11 mouse cellular contexts compared by ENCODE assay signal in genomic region chr5:72845928-72846630, GRCm38 (mm10). TPM values are rescaled to one million over a fixed set of nuclear protein-coding genes. Genes with fewer than 3 reads are reported as not detected.
DNase-seq lines count a peak whose midpoint lies in the region; ATAC-seq and TF ChIP-seq lines count a peak whose summit lies in the region.
"Had no signal": no experiment of that assay in that cellular context is flagged by ENCODE, and none has a peak within 500 bp of the region (broad histone marks: within the 10 kb centered on the region; RNA-seq: fewer than 3 reads in every experiment).

No protein-coding gene starts in this region.

- ATAC-seq in forebrain, embryonic 15.5 days (replicated peaks): peak; percentile 92
- no peak for ATAC-seq in midbrain, embryonic 11.5 days (ENCODE audit: low FRiP score)
- no peak; the same call in 1 of the 2 replicates for ATAC-seq in midbrain, embryonic 15.5 days (replicated peaks)
- ATAC-seq in heart, embryonic 14.5 days (ENCODE audit: insufficient number of reproducible peaks, insufficient read depth, low FRiP score, low read depth): peak; percentile 70
- ATAC-seq in midbrain, postnatal 0 days (ENCODE audit: low FRiP score): peak; percentile 73; the same call in 1 of the 2 replicates

- H3K9me3 ChIP-seq in forebrain, embryonic 15.5 days: no peaks in the 10 kb centered on the region
- H3K9me3 ChIP-seq in forebrain, embryonic 10.5 days: peaks cover under 1% of the 10 kb centered on the region; the same call in 1 of the 2 replicates
- H3K9me3 ChIP-seq in midbrain, embryonic 11.5 days (ENCODE audit: control insufficient read depth, low read length): no peaks in the 10 kb centered on the region
- no peaks in the 10 kb centered on the region for H3K9me3 ChIP-seq in midbrain, embryonic 15.5 days
- H3K9me3 ChIP-seq in heart, embryonic 14.5 days (ENCODE audit: control insufficient read depth, low read length): 0 out of 2 replicates have a peak, but pooled peaks cover under 1% of the 10 kb centered on the region
- no peaks in the 10 kb centered on the region for H3K9me3 ChIP-seq in midbrain, postnatal 0 days (ENCODE audit: low read length)
- H3K9me3 ChIP-seq: stomach, embryonic 15.5 days had no signal

- DNase-seq in forebrain, embryonic 10.5 days (ENCODE audit: extremely low spot score, low spot score): no peak
- peak; percentile 80 for DNase-seq in midbrain, embryonic 11.5 days (ENCODE audit: low spot score, missing footprints)
- peak; percentile 80 for DNase-seq in midbrain, postnatal 0 days (ENCODE audit: low spot score)
- DNase-seq in adrenal gland, postnatal 14 days: no peak
- DNase-seq in adrenal gland, adult 18-20 months (ENCODE audit: low spot score in 2 of 2): no peak

- TF ChIP-seq CTCF in midbrain, postnatal 0 days (IDR thresholded peaks at IDR 0.05): no peak

- no peak overlapping the region for H3K4me2 ChIP-seq in forebrain, embryonic 15.5 days (replicated peaks)
- no peak overlapping the region for H3K4me2 ChIP-seq in midbrain, embryonic 11.5 days
- H3K4me2 ChIP-seq in midbrain, embryonic 15.5 days: no peak overlapping the region
- peak overlapping the region; percentile 32 for H3K4me2 ChIP-seq in heart, embryonic 14.5 days (ENCODE audit: low read length)
- no peak overlapping the region for H3K4me2 ChIP-seq in midbrain, postnatal 0 days (ENCODE audit: low read depth, low read length, poor library complexity, severe bottlenecking)
- H3K4me2 ChIP-seq: stomach, embryonic 15.5 days had no signal

- H3K9ac ChIP-seq in forebrain, embryonic 15.5 days (replicated peaks): no peak overlapping the region
- H3K9ac ChIP-seq in midbrain, embryonic 11.5 days (ENCODE audit: low read length): no peak overlapping the region
- no peak overlapping the region for H3K9ac ChIP-seq in midbrain, embryonic 15.5 days
- H3K9ac ChIP-seq in heart, embryonic 14.5 days (ENCODE audit: low read length): no peak overlapping the region
- no peak overlapping the region for H3K9ac ChIP-seq in midbrain, postnatal 0 days (replicated peaks; ENCODE audit: low read length, poor library complexity, severe bottlenecking)
- H3K9ac ChIP-seq: liver, embryonic 14.5 days; stomach, embryonic 15.5 days had no signal

- H3K36me3 ChIP-seq in forebrain, embryonic 15.5 days: no peaks in the 10 kb centered on the region
- H3K36me3 ChIP-seq in forebrain, embryonic 10.5 days (replicated peaks): no peaks in the 10 kb centered on the region
- no peaks in the 10 kb centered on the region for H3K36me3 ChIP-seq in midbrain, embryonic 11.5 days (ENCODE audit: control insufficient read depth, insufficient read depth, low read length)
- H3K36me3 ChIP-seq in midbrain, embryonic 15.5 days (replicated peaks): no peaks in the 10 kb centered on the region
- no peaks in the 10 kb centered on the region for H3K36me3 ChIP-seq in heart, embryonic 14.5 days (ENCODE audit: control insufficient read depth, insufficient read depth, low read length)
- H3K36me3 ChIP-seq in midbrain, postnatal 0 days (ENCODE audit: insufficient read depth, low read length): no peaks in the 10 kb centered on the region
- H3K36me3 ChIP-seq: stomach, embryonic 15.5 days had no signal

- peak overlapping the region; percentile 36; the same call in 1 of the 2 replicates for H3K27ac ChIP-seq in forebrain, embryonic 15.5 days (replicated peaks)
- no peak overlapping the region for H3K27ac ChIP-seq in forebrain, embryonic 10.5 days
- no peak overlapping the region for H3K27ac ChIP-seq in midbrain, embryonic 11.5 days (ENCODE audit: low read depth, low read length)
- H3K27ac ChIP-seq in midbrain, embryonic 15.5 days: no peak overlapping the region
- peak overlapping the region; percentile 59 to 79 for H3K27ac ChIP-seq in heart, embryonic 14.5 days (replicated peaks in 1 of 2; ENCODE audit: control insufficient read depth in 1 of 2, insufficient read depth in 1 of 2, low read depth in 2 of 2, low read length in 2 of 2)
- no peak overlapping the region for H3K27ac ChIP-seq in midbrain, postnatal 0 days (ENCODE audit: low read depth, low read length)
- H3K27ac ChIP-seq: heart, adult 2 months; liver, embryonic 14.5 days; stomach, embryonic 15.5 days had no signal

- H3K4me1 ChIP-seq in forebrain, embryonic 15.5 days: peaks cover 6% of the 10 kb centered on the region; the same call in 1 of the 2 replicates
- peaks cover 4% of the 10 kb centered on the region; the same call in 1 of the 2 replicates for H3K4me1 ChIP-seq in forebrain, embryonic 10.5 days
- no peaks in the 10 kb centered on the region for H3K4me1 ChIP-seq in midbrain, embryonic 11.5 days (ENCODE audit: control insufficient read depth, insufficient read depth, low read length)
- no peaks in the 10 kb centered on the region for H3K4me1 ChIP-seq in midbrain, embryonic 15.5 days
- H3K4me1 ChIP-seq in heart, embryonic 14.5 days (ENCODE audit: control insufficient read depth in 2 of 2, insufficient read depth in 2 of 2, low read length in 2 of 2): peaks cover 23 to 50% of the 10 kb centered on the region in 2 experiments
- no peaks in the 10 kb centered on the region for H3K4me1 ChIP-seq in midbrain, postnatal 0 days (ENCODE audit: insufficient read depth, low read length)

- WGBS in forebrain, embryonic 15.5 days: 53% methylated on average over 9 of the region's 9 CpGs
- WGBS in forebrain, embryonic 10.5 days: 80% methylated on average over 9 of the region's 9 CpGs
- 73% methylated on average over 9 of the region's 9 CpGs for WGBS in midbrain, embryonic 11.5 days
- WGBS in midbrain, embryonic 15.5 days: 54% methylated on average over 9 of the region's 9 CpGs
- 46% methylated on average over 9 of the region's 9 CpGs for WGBS in heart, embryonic 14.5 days
- 51% methylated on average over 9 of the region's 9 CpGs for WGBS in midbrain, postnatal 0 days

- H3K4me3 ChIP-seq in forebrain, embryonic 15.5 days: no peak overlapping the region
- H3K4me3 ChIP-seq in forebrain, embryonic 10.5 days: no peak overlapping the region
- no peak overlapping the region for H3K4me3 ChIP-seq in midbrain, embryonic 11.5 days (ENCODE audit: low read depth, low read length)
- no peak overlapping the region for H3K4me3 ChIP-seq in midbrain, embryonic 15.5 days
- H3K4me3 ChIP-seq in heart, embryonic 14.5 days (ENCODE audit: control insufficient read depth in 1 of 2, insufficient read depth in 1 of 2, low read depth in 1 of 2, low read length in 2 of 2): no peak overlapping the region
- H3K4me3 ChIP-seq in midbrain, postnatal 0 days (ENCODE audit: low read depth, low read length): no peak overlapping the region
- H3K4me3 ChIP-seq: heart, adult 2 months; stomach, embryonic 15.5 days had no signal

- H3K27me3 ChIP-seq in forebrain, embryonic 15.5 days: no peaks in the 10 kb centered on the region
- H3K27me3 ChIP-seq in forebrain, embryonic 10.5 days (ENCODE audit: poor library complexity, severe bottlenecking): no peaks in the 10 kb centered on the region
- no peaks in the 10 kb centered on the region for H3K27me3 ChIP-seq in midbrain, embryonic 11.5 days (ENCODE audit: control insufficient read depth, insufficient read depth, low read length)
- H3K27me3 ChIP-seq in midbrain, embryonic 15.5 days (replicated peaks): no peaks in the 10 kb centered on the region
- no peaks in the 10 kb centered on the region for H3K27me3 ChIP-seq in heart, embryonic 14.5 days (ENCODE audit: control insufficient read depth, insufficient read depth, low read length)
- no peaks in the 10 kb centered on the region for H3K27me3 ChIP-seq in midbrain, postnatal 0 days (ENCODE audit: insufficient read depth, low read length)
- H3K27me3 ChIP-seq: stomach, embryonic 15.5 days had no signal

RNA-seq across cellular contexts. Expression of gene Tec, which starts 22.2 kb away (rescaled TPM):
- polyA plus RNA-seq in forebrain, embryonic 15.5 days (2015; fragmentation: Nextera tagmentation; extraction: Ambion mirVana): 3.5 and 3.7 TPM in 2 replicates
- 2.0 and 2.5 TPM in 2 replicates for polyA plus RNA-seq in forebrain, embryonic 10.5 days (2016; fragmentation: Nextera tagmentation; extraction: Ambion mirVana)
- 3.3 and 4.5 TPM in 2 replicates for polyA plus RNA-seq in midbrain, embryonic 11.5 days (2014; fragmentation: Nextera tagmentation; extraction: Ambion mirVana)
- 5.8 and 6.4 TPM in 2 replicates for polyA plus RNA-seq in midbrain, embryonic 15.5 days (2015; fragmentation: Nextera tagmentation; extraction: Ambion mirVana)
- 17.7 and 18.7 TPM in 2 replicates for polyA plus RNA-seq in heart, embryonic 14.5 days (2014; fragmentation: Nextera tagmentation; extraction: Ambion mirVana)
- 3.9 and 5.4 TPM in 2 replicates for total RNA-seq in midbrain, postnatal 0 days (2014; rRNA removed)
- polyA plus RNA-seq in midbrain, postnatal 0 days (2015; fragmentation: Nextera tagmentation; extraction: Ambion mirVana): 2.3 TPM in 2 replicates
- total RNA-seq in adrenal gland, postnatal 14 days (2021): 3.3 and 4.8 TPM in 2 replicates
- total RNA-seq in adrenal gland, adult 18-20 months (2021): 1 to 10 TPM; 2.0 to 2.5 TPM

Comparison
In these comparisons a context has a peak if more than half of its experiments do, and no peak if none do; other contexts are left out.
1. ATAC-seq: peak in forebrain, embryonic 15.5 days (single experiment), heart, embryonic 14.5 days (single experiment) and midbrain, postnatal 0 days (single experiment); none in midbrain, embryonic 11.5 days (single experiment) and midbrain, embryonic 15.5 days (single experiment).
2. H3K27ac ChIP-seq: peak in forebrain, embryonic 15.5 days (single experiment) and heart, embryonic 14.5 days (2 of 2); none in forebrain, embryonic 10.5 days (single experiment), midbrain, embryonic 11.5 days (single experiment), midbrain, embryonic 15.5 days (single experiment) and midbrain, postnatal 0 days (single experiment).
3. DNase-seq: peak in midbrain, embryonic 11.5 days (single experiment) and midbrain, postnatal 0 days (single experiment); none in forebrain, embryonic 10.5 days (single experiment), adrenal gland, postnatal 14 days (single experiment) and adrenal gland, adult 18-20 months (0 of 2).